Mouse (Mus musculus): Measurements from ENCODE around the gene Stpg3. TPM values are rescaled to one million over a fixed set of nuclear protein-coding genes. Genes with fewer than 3 reads are reported as not detected.

Stpg3 gene
- polyA plus RNA-seq, 1 experiment from 2014 or later = not detected

- H3K27me3 ChIP-seq (ENCODE audit: control insufficient read depth, insufficient read depth, low read length) = no peaks in the 10 kb centered on the region
- no peaks in the 10 kb centered on the region for H3K9me3 ChIP-seq (ENCODE audit: control insufficient read depth, low read length)
- H3K4me3 ChIP-seq (ENCODE audit: low read depth, low read length) = no peak overlapping the region
- H3K27ac ChIP-seq (ENCODE audit: low read depth, low read length) = no peak overlapping the region
- H3K36me3 ChIP-seq (ENCODE audit: control insufficient read depth, insufficient read depth, low read length) = no peaks in the 10 kb centered on the region
- ATAC-seq (ENCODE audit: low FRiP score) (no peak), DNase-seq (ENCODE audit: low spot score, missing footprints) (no peak)
- H3K4me1 ChIP-seq (ENCODE audit: control insufficient read depth, insufficient read depth, low read length) = peaks cover 3% of the 10 kb centered on the region
- WGBS = 86% methylated on average over 7 of the region's 7 CpGs
- no peak overlapping the region for H3K9ac ChIP-seq (ENCODE audit: low read length)
- no peak overlapping the region for H3K4me2 ChIP-seq
Observed at GRCm38 (mm10) chr2:25230581-25230980, 16.1 kb upstream of the Stpg3 start.

- WGBS = 87% methylated on average over 5 of the region's 5 CpGs
- H3K4me1 ChIP-seq (ENCODE audit: control insufficient read depth, insufficient read depth, low read length) = peaks cover 6% of the 10 kb centered on the region
- ATAC-seq (ENCODE audit: low FRiP score) (no peak), DNase-seq (ENCODE audit: low spot score, missing footprints) (no peak)
- H3K27me3 ChIP-seq (ENCODE audit: control insufficient read depth, insufficient read depth, low read length) = no peaks in the 10 kb centered on the region
- H3K4me3 ChIP-seq (ENCODE audit: low read depth, low read length) = no peak overlapping the region
- H3K27ac ChIP-seq (ENCODE audit: low read depth, low read length) = no peak overlapping the region
- H3K36me3 ChIP-seq (ENCODE audit: control insufficient read depth, insufficient read depth, low read length) = no peaks in the 10 kb centered on the region
- H3K9ac ChIP-seq (ENCODE audit: low read length) = no peak overlapping the region
- H3K4me2 ChIP-seq = no peak overlapping the region
- no peaks in the 10 kb centered on the region for H3K9me3 ChIP-seq (ENCODE audit: control insufficient read depth, low read length)
Observed at GRCm38 (mm10) chr2:25229582-25229981, 15.1 kb upstream of the Stpg3 start.

GRCm38 (mm10) chr2:25228995-25229530 lies 14.6 kb upstream of the Stpg3 start:
- ATAC-seq (ENCODE audit: low FRiP score) = no peak
- Histone ChIP-seq H3K4me3 (ENCODE audit: low read depth, low read length) (no peak overlapping the region), H3K9ac (ENCODE audit: low read length) (no peak overlapping the region)

GRCm38 (mm10) chr2:25228431-25228889 lies 14.0 kb upstream of the Stpg3 start:
- Histone ChIP-seq H3K27me3 (ENCODE audit: control insufficient read depth, insufficient read depth, low read length) (no peaks in the 10 kb centered on the region), H3K9ac (ENCODE audit: low read length) (no peak overlapping the region), H3K4me3 (ENCODE audit: low read depth, low read length) (0 out of 2 replicates have a peak overlapping the region, but pooled peaks have one; percentile 4), H3K4me1 (ENCODE audit: control insufficient read depth, insufficient read depth, low read length) (peaks cover 10% of the 10 kb centered on the region), H3K4me2 (peak overlapping the region; percentile 23; the same call in 1 of the 2 replicates), H3K27ac (ENCODE audit: low read depth, low read length) (no peak overlapping the region), H3K9me3 (ENCODE audit: control insufficient read depth, low read length) (no peaks in the 10 kb centered on the region), H3K36me3 (ENCODE audit: control insufficient read depth, insufficient read depth, low read length) (no peaks in the 10 kb centered on the region)
- DNase-seq (ENCODE audit: low spot score, missing footprints) (peak; percentile 96), ATAC-seq (ENCODE audit: low FRiP score) (no peak)
- 0% methylated on average over 7 of the region's 7 CpGs for WGBS

More at GRCm38 (mm10) chr2:25228995-25229530, 14.6 kb upstream of the Stpg3 start:
- WGBS = 74% methylated on average over 6 of the region's 6 CpGs
- no peaks in the 10 kb centered on the region for H3K36me3 ChIP-seq (ENCODE audit: control insufficient read depth, insufficient read depth, low read length)
- no peak overlapping the region for H3K4me2 ChIP-seq
- no peaks in the 10 kb centered on the region for H3K27me3 ChIP-seq (ENCODE audit: control insufficient read depth, insufficient read depth, low read length)
- no peak overlapping the region for H3K27ac ChIP-seq (ENCODE audit: low read depth, low read length)
- H3K4me1 ChIP-seq (ENCODE audit: control insufficient read depth, insufficient read depth, low read length) = peaks cover 6% of the 10 kb centered on the region
- no peaks in the 10 kb centered on the region for H3K9me3 ChIP-seq (ENCODE audit: control insufficient read depth, low read length)
- peak; percentile 73 for DNase-seq (ENCODE audit: low spot score, missing footprints)

GRCm38 (mm10) chr2:25227406-25227805 lies 13.0 kb upstream of the Stpg3 start:
- no peak for ATAC-seq (ENCODE audit: low FRiP score)
- Histone ChIP-seq H3K36me3 (ENCODE audit: control insufficient read depth, insufficient read depth, low read length) (no peaks in the 10 kb centered on the region), H3K9ac (ENCODE audit: low read length) (no peak overlapping the region), H3K4me1 (ENCODE audit: control insufficient read depth, insufficient read depth, low read length) (peaks cover 13% of the 10 kb centered on the region), H3K9me3 (ENCODE audit: control insufficient read depth, low read length) (no peaks in the 10 kb centered on the region), H3K4me2 (no peak overlapping the region), H3K27ac (ENCODE audit: low read depth, low read length) (no peak overlapping the region), H3K27me3 (ENCODE audit: control insufficient read depth, insufficient read depth, low read length) (no peaks in the 10 kb centered on the region), H3K4me3 (ENCODE audit: low read depth, low read length) (no peak overlapping the region)
- WGBS = 93% methylated on average over 4 of the region's 4 CpGs
- DNase-seq (ENCODE audit: low spot score, missing footprints) = peak; percentile 64

GRCm38 (mm10) chr2:25226864-25227263 lies 12.4 kb upstream of the Stpg3 start:
- peaks cover 13% of the 10 kb centered on the region for H3K4me1 ChIP-seq (ENCODE audit: control insufficient read depth, insufficient read depth, low read length)
- H3K36me3 ChIP-seq (ENCODE audit: control insufficient read depth, insufficient read depth, low read length) = no peaks in the 10 kb centered on the region
- H3K9ac ChIP-seq (ENCODE audit: low read length) = no peak overlapping the region
- no peak overlapping the region for H3K4me3 ChIP-seq (ENCODE audit: low read depth, low read length)
- H3K4me2 ChIP-seq = no peak overlapping the region
- no peaks in the 10 kb centered on the region for H3K27me3 ChIP-seq (ENCODE audit: control insufficient read depth, insufficient read depth, low read length)
- WGBS = 83% methylated on average over 5 of the region's 5 CpGs
- no peaks in the 10 kb centered on the region for H3K9me3 ChIP-seq (ENCODE audit: control insufficient read depth, low read length)
- no peak overlapping the region for H3K27ac ChIP-seq (ENCODE audit: low read depth, low read length)
- ATAC-seq (ENCODE audit: low FRiP score) (no peak), DNase-seq (ENCODE audit: low spot score, missing footprints) (peak; percentile 69)

GRCm38 (mm10) chr2:25225811-25226379 lies 11.5 kb upstream of the Stpg3 start:
- DNase-seq (ENCODE audit: low spot score, missing footprints) (peak; percentile 79), ATAC-seq (ENCODE audit: low FRiP score) (no peak)
- H3K36me3 ChIP-seq (ENCODE audit: control insufficient read depth, insufficient read depth, low read length) = no peaks in the 10 kb centered on the region
- peak overlapping the region; percentile 74; the same call in 1 of the 2 replicates for H3K9ac ChIP-seq (ENCODE audit: low read length)
- peak overlapping the region; percentile 55 for H3K4me2 ChIP-seq
- no peaks in the 10 kb centered on the region for H3K9me3 ChIP-seq (ENCODE audit: control insufficient read depth, low read length)
- no peaks in the 10 kb centered on the region for H3K27me3 ChIP-seq (ENCODE audit: control insufficient read depth, insufficient read depth, low read length)
- peaks cover 13% of the 10 kb centered on the region for H3K4me1 ChIP-seq (ENCODE audit: control insufficient read depth, insufficient read depth, low read length)
- WGBS = 74% methylated on average over 8 of the region's 8 CpGs
- H3K4me3 ChIP-seq (ENCODE audit: low read depth, low read length) = peak overlapping the region; percentile 97; the same call in 1 of the 2 replicates
- H3K27ac ChIP-seq (ENCODE audit: low read depth, low read length) = peak overlapping the region; percentile 97; the same call in 1 of the 2 replicates

GRCm38 (mm10) chr2:25224766-25225752 lies 10.6 kb upstream of the Stpg3 start:
- Histone ChIP-seq H3K4me1 (ENCODE audit: control insufficient read depth, insufficient read depth, low read length) (peaks cover 13% of the 10 kb centered on the region), H3K27ac (ENCODE audit: low read depth, low read length) (peak overlapping the region; percentile 97), H3K36me3 (ENCODE audit: control insufficient read depth, insufficient read depth, low read length) (no peaks in the 10 kb centered on the region), H3K4me2 (peak overlapping the region; percentile 55), H3K27me3 (ENCODE audit: control insufficient read depth, insufficient read depth, low read length) (no peaks in the 10 kb centered on the region), H3K9me3 (ENCODE audit: control insufficient read depth, low read length) (no peaks in the 10 kb centered on the region), H3K9ac (ENCODE audit: low read length) (peak overlapping the region; percentile 74), H3K4me3 (ENCODE audit: low read depth, low read length) (peak overlapping the region; percentile 97)
- DNase-seq (ENCODE audit: low spot score, missing footprints) = peak; percentile 99
- ATAC-seq (ENCODE audit: low FRiP score) = peak; percentile 97
- 2% methylated on average over 41 of the region's 41 CpGs for WGBS

- Histone ChIP-seq H3K9ac (ENCODE audit: low read length) (peak within 1 kb of the TSS; percentile 92), H3K36me3 (ENCODE audit: control insufficient read depth, insufficient read depth, low read length) (no peaks in the 10 kb centered on the region), H3K9me3 (ENCODE audit: control insufficient read depth, low read length) (no peaks in the 10 kb centered on the region), H3K4me1 (ENCODE audit: control insufficient read depth, insufficient read depth, low read length) (peaks cover 13% of the 10 kb centered on the region), H3K27ac (ENCODE audit: low read depth, low read length) (peak within 1 kb of the TSS; percentile 97), H3K4me2 (peak within 1 kb of the TSS; percentile 93), H3K4me3 (ENCODE audit: low read depth, low read length) (peak within 1 kb of the TSS; percentile 97), H3K27me3 (ENCODE audit: control insufficient read depth, insufficient read depth, low read length) (no peaks in the 10 kb centered on the region)
- no peak for DNase-seq (ENCODE audit: low spot score, missing footprints)
- no peak for ATAC-seq (ENCODE audit: low FRiP score)
- under 1% methylated on average over 17 of the region's 17 CpGs for WGBS
Observed at GRCm38 (mm10) chr2:25224492-25224765, 10.0 kb upstream of the Stpg3 start, which contains the start of gene Tubb4b. Gene Tubb4b, minus strand, starts transcription at chr2:25224702.

Measured in midbrain, embryonic 11.5 days (tissue).